Mouse (Mus musculus) left cerebral cortex, adult 11 months (tissue): ENCODE data around the gene Tbcd.

Experiments used
- DNase-seq: peaks from one replicate; pipeline ENCODE4 v3.0.0; 2022; ENCODE audit warnings: low spot score

Tbcd gene

DNA sequence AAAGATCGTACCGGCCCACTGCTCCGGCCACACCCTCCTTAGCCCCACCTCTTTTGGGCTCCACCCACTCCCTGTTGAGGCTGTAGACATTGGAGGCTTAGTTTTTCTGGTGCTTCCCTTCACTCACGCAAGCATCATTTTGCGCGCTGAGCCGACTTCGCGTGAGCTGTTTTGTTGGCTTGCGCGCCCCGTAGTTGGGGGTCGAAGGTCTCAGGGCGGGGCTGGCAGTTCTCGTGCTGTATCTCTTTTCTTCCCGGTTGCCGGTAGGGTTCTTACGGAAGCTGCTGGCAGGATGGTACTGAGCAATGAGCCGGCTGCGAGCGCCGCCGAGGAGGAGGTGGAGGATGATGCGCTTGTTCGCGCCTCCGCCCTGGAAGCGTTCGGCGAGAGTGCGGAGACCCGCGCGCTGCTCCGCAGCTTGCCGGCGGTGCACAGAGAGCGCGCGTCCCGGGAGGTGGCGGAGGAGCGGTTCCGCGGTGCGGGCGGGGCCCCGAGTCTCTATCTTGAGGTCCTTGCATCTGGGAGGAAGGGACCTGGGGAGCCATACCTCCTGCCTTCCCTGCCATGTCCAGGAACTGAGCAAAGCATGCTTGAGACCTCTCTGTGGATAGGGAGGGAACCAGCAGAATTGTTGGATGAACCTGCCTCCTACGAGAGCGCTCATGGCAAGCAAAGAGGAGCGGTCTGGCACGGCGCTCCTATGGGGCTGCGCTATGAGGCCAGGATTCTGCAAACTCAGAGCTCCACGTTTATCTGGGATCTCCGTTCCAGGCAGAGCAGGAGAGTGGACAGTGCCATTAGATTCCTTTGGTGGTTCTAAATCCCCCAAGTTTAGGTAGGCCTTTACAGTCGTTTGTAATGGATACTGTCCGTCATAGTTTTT is at the start of gene Tbcd:
Tbcd (plus strand) TSS at position 197 of the 883 bp plus-strand sequence.
- DNase-seq, result peak; percentile 93

DNA sequence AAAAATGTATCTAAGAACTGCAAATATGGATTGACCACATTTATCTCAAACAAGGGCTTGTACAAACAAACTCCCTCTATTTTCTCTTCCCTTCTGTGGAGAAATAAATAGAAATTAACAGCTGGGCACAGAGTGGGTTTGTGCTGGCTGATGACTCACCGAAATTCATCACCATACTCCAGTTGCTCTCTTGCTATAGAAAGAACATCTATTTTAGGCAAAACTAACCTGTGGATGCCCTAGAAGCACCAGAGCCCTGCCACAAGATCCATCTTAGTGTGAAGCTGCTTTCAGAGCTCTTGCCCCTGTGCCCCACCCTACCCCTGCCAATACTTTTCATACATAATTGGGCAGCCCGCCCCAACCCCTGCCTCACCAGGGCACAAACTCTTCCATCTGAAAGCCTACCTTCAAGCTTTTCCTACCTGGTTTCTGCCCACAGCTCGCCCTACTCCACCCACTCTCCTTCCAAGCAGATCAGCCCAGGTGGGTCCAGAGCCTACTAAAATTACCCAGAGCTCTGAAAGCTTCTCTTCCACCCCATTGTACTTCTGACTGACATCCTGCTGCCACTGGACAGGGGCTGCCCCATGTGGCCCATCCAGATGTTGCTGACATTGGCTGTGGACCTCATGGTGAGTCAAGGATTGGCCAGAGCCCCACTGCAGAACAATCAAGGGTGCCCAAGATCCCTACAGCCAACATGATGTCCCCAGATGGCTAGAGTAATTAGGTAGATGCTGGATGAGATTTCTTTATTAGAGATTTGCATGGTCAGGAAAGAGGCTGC is 44.2 kb upstream of the Tbcd start:
- peak; percentile 63 for DNase-seq

DNA sequence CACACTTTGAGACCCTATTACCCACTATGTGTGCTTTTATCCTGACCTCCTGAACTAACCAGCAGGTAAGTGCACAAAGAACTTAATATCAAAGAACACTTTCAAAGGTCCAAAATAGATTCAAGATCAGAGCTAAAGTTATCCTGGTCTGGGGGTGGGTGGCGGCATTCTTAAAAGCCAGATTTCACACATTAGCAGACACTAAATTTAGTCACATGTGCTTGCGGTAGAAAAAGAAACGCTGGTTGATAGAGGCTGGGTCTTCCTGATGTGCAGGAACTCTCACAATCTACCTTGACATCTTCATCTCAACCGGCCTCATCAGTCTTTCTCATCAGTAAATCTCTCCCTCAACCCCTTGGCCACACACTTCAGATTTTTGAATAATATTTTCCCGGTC is 37.0 kb upstream of the Tbcd start:
- DNase-seq, result no peak

DNA sequence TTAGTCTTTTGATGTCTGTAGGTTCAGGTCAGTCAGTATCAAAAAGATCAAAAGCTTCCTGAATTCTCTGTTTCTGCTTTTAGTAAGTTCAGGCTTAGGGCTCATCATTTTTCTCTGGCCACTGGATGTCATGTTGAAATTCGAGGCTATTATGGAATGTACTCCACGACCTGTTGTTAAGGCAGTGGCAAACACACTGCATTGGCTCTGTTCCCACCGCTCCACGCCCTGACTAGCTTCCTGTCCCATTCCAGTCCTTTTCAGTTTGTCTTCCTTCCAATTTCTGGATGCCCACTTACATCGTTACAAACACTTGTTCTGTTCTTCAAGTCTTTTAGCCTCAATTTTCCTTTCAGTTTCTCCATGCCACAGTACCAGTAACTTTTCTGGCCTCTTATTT is 36.4 kb upstream of the Tbcd start:
- DNase-seq, result no peak

DNA sequence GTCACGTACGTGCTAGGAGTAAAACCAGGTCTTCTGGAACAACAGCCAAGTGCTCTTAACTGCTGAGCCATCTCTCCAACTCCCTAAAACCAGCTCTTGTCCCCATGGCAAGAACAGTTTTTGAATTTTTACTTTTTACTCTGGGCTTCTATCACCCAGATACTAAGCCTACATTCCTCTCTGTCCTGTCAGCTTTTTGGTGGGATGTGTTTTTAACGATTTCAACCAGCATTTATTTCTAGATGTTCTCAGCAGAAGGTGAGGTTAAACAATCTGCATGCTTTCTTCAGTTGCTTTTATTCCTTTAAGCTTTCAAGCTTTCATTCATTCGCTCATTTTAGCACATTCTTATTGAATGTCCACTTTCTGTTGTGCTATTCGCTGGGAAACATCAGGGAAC is 33.8 kb upstream of the Tbcd start:
- no peak for DNase-seq

DNA sequence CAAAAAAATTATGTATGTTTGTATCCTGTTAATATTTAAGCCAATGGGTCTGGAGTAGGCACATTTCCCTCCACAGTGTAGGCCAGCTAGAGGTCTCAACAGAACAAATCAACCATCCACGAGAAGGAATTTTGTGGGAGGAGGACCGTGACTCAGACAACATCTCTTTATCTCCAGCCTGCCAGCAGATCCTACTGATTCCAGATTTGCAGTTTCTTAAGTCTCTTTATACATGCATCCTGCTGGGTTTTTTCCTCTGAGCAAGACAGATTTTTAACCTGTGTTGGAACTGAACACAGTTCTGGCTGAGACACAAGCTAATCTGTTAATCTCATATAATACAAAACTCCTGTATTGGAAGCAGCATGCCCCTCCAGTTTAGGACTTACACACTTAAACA is 32.8 kb upstream of the Tbcd start:
- no peak for DNase-seq

DNA sequence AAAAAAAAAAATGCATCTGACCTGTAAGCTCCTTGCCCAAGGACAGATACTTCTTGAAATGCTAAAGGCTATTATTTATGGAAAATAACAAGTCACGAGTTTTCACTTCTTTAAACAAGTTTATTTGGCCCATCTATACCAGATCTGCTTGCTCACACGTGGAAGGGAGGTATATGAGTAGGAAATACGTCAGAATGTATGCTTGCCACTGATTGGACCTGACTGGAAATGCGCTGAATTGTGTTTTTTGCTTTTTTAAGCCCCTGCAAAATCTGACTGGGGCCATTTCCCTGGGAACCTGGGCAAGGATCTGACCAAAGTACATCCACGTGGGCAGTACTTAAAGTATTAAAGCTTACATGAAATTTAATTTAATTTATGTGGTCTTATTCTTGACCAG is 31.4 kb upstream of the Tbcd start:
- DNase-seq, result no peak

DNA sequence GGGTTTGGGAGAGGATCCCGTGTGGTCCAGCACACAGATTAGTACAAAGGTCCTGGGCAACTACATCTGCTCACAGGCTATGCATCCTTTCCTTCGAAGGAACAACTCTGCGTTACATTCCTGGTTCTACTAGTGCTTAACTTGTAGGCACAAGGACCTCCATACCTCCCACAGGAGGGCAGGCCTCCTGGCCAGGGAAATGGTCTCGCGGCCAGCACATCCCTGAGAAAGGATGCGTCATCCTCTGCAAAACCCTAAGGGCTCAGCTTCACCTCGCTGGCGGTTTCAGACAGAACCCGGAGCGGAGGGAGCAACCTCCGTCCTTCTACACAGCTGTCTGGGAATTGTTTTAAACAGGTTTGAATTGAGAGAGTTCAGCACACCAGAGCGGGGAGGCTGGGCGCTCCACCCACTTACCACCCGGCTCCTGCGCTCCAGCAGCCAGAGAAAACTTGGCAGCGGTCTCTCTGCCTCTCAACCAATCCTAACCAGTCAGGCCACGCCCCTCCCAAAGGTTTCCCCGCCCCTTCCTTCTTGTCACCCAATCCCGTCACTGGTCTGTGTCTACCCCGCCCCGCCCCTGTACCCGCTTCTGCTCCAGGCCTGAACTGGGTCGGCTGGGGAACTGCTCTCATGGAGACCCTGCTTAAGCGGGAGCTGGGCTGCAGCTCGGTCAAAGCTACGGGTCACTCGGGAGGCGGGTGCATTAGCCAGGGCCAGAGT is 30.8 kb upstream of the Tbcd start, which contains the start of gene Fn3krp:
Fn3krp (plus strand) TSS at position 572 of the 723 bp plus-strand sequence.
- peak; percentile 99 for DNase-seq

DNA sequence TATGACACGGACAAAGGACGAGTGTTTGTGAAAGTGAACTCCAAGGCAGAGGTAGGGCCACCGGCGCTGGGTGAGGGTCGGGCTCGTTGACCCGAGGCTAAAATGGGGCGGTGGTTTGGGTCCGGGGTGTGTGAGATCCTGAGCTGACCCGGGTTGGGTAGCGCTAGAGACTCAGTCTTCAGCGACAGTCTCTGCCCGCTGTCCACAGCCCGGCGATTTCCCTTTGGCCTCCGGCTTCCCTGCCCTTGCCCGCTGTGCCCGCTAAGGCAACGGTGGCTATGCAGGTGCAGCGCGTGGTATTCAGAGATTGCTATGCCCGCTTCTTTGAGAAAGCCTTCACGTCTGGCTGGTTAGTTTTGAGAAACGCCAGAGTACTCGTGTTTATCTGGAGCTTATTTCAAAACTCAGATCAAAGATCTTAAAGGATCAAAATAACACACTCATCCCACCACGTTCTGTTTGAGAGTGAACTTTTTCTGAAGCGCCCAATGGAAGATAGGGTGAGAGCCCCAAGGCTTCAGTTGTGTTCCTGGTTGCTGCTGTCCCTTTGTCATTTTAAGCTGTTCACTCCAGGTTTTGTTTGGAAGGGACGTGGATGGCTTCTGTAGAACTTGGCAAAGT is 30.1 kb upstream of the Tbcd start:
- no peak for DNase-seq

DNA sequence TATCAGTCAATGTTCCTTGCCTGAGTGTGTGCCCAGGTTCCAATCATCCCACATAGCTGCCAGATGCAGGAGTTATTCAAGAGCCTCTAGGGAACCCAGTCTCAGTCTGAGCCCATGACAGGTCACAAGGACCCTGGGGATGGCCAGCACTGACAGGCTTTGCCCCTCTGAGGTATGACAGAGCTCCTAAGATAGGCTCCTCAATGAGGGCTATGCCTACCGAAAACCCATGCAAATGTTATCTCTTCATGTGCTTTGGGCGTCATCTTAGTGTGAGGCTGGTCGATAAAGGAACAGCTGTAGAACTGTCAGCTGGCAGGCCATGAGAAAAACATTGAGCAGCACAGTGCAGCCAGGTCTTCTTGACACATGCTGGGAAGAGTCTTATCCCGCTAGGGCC is 18.4 kb upstream of the Tbcd start:
- DNase-seq, result no peak

DNA sequence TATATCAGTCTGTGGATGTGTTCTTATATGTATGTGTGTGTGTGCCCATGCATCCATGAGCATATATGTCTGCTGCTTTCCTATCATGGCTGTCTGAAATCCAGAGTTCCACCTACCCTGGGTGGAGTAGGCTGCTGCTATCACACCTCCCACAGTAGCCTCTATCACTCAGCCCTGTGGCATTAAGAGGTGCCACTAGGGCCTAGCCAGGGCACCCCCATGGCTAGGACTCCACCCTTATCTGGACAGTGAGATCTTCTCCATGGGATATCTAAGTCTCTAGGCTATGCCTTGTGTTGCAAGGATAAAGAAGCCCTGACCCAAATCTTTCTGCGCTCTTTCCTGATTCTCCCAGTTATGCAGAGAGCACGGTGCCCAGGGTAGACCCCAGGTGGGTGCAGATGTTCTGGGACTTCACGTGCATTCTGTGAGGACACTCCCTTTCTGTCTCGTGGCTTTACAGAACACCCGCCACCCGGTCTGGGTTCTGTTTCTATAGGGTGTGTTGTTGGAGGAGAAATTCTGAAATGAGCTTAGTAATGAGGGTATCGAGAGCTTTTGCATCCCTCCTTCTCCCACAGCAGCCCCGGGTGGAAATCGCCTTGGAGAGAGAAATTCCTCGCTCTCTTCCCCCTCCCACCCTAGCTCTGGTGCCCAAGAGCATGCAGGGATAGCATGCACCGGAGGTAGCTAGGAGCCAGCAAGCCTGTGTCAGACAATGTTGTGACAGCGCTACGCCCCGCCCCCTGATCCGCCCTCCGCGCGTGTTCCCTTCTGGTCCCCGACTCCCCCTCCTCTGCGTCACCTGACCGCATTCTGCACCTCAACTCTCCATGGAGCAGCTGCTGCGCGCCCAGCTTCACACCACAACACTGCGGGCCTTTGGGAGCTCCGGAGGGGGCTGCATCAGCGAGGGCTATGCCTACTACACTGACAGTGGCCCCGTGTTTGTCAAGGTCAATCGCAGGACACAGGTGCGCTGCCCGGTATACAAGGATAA is 17.3 kb upstream of the Tbcd start, which contains the start of gene Fn3k:
Fn3k (plus strand) TSS at position 758 of the 1,000 bp plus-strand sequence.
- DNase-seq, result peak; percentile 93

DNA sequence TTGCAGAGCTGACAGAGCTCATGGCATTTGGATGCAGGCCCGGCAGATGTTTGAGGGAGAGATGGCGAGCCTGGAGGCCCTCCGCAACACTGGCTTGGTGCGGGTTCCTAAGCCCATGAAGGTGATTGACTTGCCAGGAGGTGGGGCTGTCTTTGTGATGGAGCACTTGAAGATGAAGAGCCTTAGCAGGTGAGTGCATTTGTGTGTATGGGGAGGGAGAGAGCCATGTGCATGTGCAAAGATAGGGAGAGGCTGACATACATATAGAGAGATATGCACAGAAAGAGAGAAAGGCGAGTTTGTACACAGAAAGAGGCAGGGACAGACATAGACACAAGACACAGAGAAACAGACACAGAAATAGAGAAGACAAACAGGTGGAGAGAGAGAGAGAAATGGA is 14.5 kb upstream of the Tbcd start:
- DNase-seq, result no peak

DNA sequence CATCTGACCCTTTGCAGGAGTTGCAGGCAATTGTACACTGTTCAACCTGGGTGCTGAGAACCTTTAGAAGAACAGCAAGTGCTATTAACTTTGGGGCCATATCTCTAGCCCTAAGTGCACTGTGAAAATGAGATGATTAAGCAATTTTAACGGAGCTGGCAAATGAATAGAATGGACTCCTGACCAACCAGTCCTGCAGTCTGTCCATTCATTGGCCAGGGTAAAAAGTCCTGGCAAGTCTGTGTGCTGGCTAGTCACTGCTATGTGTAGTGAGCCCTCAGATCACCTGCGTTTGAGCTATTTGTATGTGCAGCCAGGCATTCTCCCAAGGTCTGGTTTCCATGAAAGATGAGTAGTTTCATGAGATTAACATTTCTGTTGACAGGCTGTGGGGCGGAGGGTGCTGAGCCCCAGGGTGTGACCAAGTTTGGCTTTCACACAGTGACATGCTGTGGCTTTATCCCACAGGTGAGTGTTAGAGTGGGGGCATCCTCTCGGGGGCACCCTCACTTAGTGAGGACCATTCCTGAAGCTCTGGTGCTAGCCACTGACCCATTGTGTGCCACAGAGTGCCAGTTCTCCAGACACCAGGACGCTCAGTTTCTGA is 12.0 kb upstream of the Tbcd start:
- no peak for DNase-seq

DNA sequence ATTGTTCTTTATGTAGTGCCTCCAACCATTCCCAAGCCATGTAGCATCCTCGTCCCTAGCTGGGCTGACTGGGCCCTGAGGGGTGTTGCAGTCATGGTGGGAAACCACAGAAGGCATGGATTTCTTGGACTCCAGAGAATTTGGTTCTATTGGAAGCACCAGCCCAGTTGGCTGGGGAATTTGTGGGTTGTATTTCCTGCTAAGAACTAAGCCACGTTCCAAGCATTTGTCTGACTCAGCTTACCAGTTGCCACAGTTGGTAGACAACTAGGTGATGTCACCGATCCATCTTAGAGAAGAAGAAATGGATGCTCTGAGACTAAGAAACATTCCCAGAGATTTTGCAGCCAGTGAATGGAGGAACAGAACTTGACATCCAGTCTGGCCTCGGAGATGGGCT is 10.1 kb upstream of the Tbcd start:
- DNase-seq, result no peak

DNA sequence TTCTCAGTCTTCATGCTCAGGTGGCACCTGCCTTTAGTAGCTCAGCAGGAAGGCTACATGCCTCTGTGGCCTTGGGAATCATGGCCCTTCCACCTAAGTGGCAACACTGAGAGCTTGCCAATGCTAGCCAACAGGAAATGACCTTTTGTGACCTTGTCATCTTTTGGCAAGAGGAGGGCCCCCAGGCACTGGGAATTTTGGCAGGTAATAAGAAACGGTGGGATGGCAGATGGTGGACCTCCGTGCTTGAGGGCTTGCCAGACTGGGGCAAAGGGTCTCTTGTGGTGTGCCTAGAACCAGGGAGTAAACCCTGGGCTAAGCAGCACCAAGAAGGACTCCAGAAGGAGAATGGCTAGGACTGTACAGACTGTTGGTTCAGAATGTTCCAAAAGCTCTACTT is 9.7 kb upstream of the Tbcd start:
- no peak for DNase-seq

DNA sequence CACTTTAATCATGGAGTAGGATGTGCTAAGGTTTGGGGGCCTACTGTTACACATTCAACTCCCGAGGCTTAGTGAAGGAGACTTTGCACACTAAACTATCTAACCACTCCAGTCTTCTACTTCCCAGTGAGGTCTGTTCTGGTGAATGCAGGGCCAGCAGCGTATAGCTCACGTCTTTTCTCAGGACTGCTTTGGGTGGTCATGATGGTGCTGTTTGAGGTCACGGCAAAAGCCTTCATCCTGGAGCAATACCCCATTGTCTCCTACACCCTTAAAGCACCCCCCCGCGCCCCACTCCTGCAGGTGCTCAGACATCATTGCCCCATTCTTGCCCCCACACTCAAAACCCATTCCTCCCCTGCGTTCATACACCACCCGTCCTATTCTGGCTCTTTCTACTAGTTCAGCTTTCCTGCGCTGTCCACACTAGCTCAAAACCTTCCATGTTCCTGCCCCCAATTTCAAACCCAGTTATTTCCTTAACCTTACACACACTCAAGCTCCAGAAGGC is 478 bp upstream of the Tbcd start:
- no peak for DNase-seq

DNA sequence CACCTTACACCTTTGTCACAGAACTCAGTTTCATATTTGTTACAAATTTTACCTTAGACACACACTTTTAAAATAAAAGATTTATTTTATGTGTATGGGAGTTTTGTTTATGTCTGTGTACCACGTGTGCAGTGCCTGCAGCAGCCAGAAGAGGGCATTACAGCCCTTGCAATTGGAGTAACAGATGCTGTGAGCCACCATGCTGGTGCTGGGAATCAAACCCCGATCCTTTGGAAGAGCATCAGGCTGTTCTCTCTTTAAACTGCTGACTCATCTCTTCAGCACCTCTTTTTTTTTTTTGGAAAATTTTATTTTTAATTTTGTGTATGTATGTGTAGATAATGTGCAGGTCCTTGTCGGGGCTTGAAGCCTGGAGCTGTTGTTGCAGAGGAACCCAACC is 6.1 kb downstream of the Tbcd start:
- DNase-seq, result no peak

DNA sequence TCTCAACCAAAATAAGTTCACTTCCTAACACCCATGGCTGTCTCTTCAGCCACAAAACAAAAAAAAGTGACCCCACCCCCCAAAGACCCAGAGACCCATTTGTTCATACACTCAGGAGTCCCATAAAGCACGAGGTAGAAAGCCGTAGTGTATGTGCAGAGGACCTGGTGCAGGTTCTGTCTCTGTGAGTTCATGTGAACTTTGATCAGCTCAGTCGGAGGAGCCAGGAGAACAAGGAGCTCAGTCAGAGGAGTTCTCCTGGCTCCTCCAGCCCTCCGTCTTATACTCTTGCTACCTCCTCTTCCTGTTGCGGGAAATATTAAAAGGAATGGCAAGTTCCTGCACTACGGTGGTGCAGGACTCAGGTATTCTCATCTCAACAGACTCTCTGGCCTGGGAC is 15.7 kb downstream of the Tbcd start:
- no peak for DNase-seq

DNA sequence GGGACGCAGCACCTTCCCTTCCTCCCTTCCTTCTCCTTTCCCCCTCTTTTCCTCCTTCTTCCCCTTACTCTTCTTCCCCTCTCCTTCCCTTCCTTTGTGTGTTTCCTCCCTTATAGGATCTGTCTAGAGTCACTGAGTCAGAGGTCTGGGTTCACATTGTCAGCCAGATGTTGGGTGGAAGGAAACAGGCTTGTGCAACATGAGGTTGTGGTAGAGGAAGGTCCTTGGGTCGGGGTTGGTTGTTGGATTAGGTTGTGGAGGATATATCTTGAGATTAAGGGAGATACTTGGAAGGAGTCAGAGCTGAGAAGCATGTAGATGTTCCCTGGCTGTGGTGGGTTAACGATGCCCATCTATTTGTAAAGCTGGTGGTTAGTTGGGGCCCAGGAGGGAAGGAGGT is 23.1 kb downstream of the Tbcd start:
- DNase-seq, result no peak
